Mouse (Mus musculus) left cerebral cortex, postnatal 25 days (tissue): ENCODE measurements around the gene Gabrg3. TPM values are rescaled to one million over a fixed set of nuclear protein-coding genes. Genes with fewer than 3 reads are reported as not detected.
A peak's percentile ranks its signal among the peaks of the same experiment; 100 is the strongest.

Experiments
- DNase-seq, 2 experiments: peaks; one replicate each; pipeline ENCODE4 v3.0.0; 2022; ENCODE audit warnings: low spot score in 2 of 2, mixed read lengths in 1 of 2
- intact Hi-C: fragments of 180-260 bp; cut with DNase I; formaldehyde crosslinking; loops from one replicate; pipeline ENCODE4 v1.15.1; 2025
- total RNA-seq, 2 experiments: library from RNA; stranded (reverse); gene quantifications; 2 replicates each; pipeline ENCODE4 v1.2.3; 2021

The Gabrg3 gene
- 10 to 100 TPM; 20.8 to 27.9 TPM for total RNA-seq

GRCm38 (mm10) chr7:57386517-57387340, at the start of gene Gabrg3:
Gene Gabrg3 (minus strand): TSS chr7:57387188.
- intact Hi-C loops = loop anchor here (1.0 to 10.0 kb wide), 4 partner anchors 86 to 1094 kb away; no protein-coding TSS in a partner anchor
- DNase-seq = peak; percentile 45 to 47

- DNase-seq = peak in 1 of 2 experiments; percentile 60
- intact Hi-C loops = no loop called here
Observed at GRCm38 (mm10) chr7:57422675-57423074, 35.7 kb upstream of the Gabrg3 start.

- intact Hi-C loops = no loop called here
- no peak for DNase-seq
Observed at GRCm38 (mm10) chr7:57421044-57421443, 34.1 kb upstream of the Gabrg3 start.

GRCm38 (mm10) chr7:57419392-57419791, 32.4 kb upstream of the Gabrg3 start, which contains the start of gene Gabrb3:
Gene Gabrb3 (plus strand): TSS chr7:57419692.
- intact Hi-C loops = no loop called here
- DNase-seq = no peak

- no peak for DNase-seq
- intact Hi-C loops = no loop called here
Observed at GRCm38 (mm10) chr7:57412896-57413295, 25.9 kb upstream of the Gabrg3 start.

- DNase-seq = no peak
- intact Hi-C loops = no loop called here
Observed at GRCm38 (mm10) chr7:57411163-57411562, 24.2 kb upstream of the Gabrg3 start.

GRCm38 (mm10) chr7:57393551-57393950, 6.6 kb upstream of the Gabrg3 start:
- no peak for DNase-seq
- intact Hi-C loops = no loop called here

GRCm38 (mm10) chr7:57390046-57390445, 3.1 kb upstream of the Gabrg3 start:
- intact Hi-C loops = no loop called here
- peak; percentile 21 to 73 for DNase-seq

GRCm38 (mm10) chr7:57387341-57387654, 310 bp upstream of the Gabrg3 start:
- intact Hi-C loops = loop anchor here (2.0 to 10.0 kb wide), 3 partner anchors 85 to 1094 kb away; no protein-coding TSS in a partner anchor
- DNase-seq = no peak

- peak; percentile 71 to 86 for DNase-seq
- intact Hi-C loops = loop anchor here (10.0 kb wide), 1 partner anchor 219 kb away; no protein-coding TSS in a partner anchor
Observed at GRCm38 (mm10) chr7:57384112-57384511, 2.9 kb downstream of the Gabrg3 start.

GRCm38 (mm10) chr7:57366013-57366390, 21.0 kb downstream of the Gabrg3 start:
- peak in 1 of 2 experiments; percentile 35 for DNase-seq
- intact Hi-C loops = no loop called here

- intact Hi-C loops = no loop called here
- DNase-seq = no peak
Observed at GRCm38 (mm10) chr7:57365134-57366012, 21.6 kb downstream of the Gabrg3 start.

GRCm38 (mm10) chr7:57363812-57364211, 23.2 kb downstream of the Gabrg3 start:
- peak in 1 of 2 experiments; percentile 73 for DNase-seq

GRCm38 (mm10) chr7:57357871-57358540, 29.0 kb downstream of the Gabrg3 start:
- intact Hi-C loops = loop anchor here (1.0 kb wide), 1 partner anchor 114 kb away; no protein-coding TSS in a partner anchor

More at GRCm38 (mm10) chr7:57363812-57364211, 23.2 kb downstream of the Gabrg3 start:
- intact Hi-C loops = no loop called here

GRCm38 (mm10) chr7:57356565-57357301, 30.3 kb downstream of the Gabrg3 start:
- intact Hi-C loops = loop anchor here (1.0 kb wide), 1 partner anchor 112 kb away; no protein-coding TSS in a partner anchor
- peak; percentile 40 to 77 for DNase-seq

More at GRCm38 (mm10) chr7:57357871-57358540, 29.0 kb downstream of the Gabrg3 start:
- DNase-seq = peak in 1 of 2 experiments; percentile 29

- intact Hi-C loops = no loop called here
- no peak for DNase-seq
Observed at GRCm38 (mm10) chr7:57348774-57349173, 38.2 kb downstream of the Gabrg3 start.

GRCm38 (mm10) chr7:57341910-57342309, 45.1 kb downstream of the Gabrg3 start:
- no peak for DNase-seq
- intact Hi-C loops = no loop called here

GRCm38 (mm10) chr7:57331211-57331610, 55.8 kb downstream of the Gabrg3 start:
- DNase-seq = no peak
- intact Hi-C loops = no loop called here

- intact Hi-C loops = no loop called here
- peak in 1 of 2 experiments; percentile 61 for DNase-seq
Observed at GRCm38 (mm10) chr7:57330240-57330639, 56.7 kb downstream of the Gabrg3 start.
